Mouse (Mus musculus) MEL (cell line): ENCODE measurements at regions not wholly inside any gene's neighbourhood (a gene's known extent, or its start where the extent isn't known, plus 50 kb on each side); places are given as distances from the start of the nearest gene placed in this dataset.

Source experiments
- DNase-seq: peaks from one replicate; pipeline ENCODE4 v3.0.0; 2011; ENCODE audit warnings: low read depth, low spot score
- H3K27ac ChIP-seq: 2 replicates; pipeline ENCODE4 v1.5.1; 2012; ENCODE audit warnings: low read depth, mild to moderate bottlenecking, control low read depth, low read length, moderate library complexity; ENCODE audit not compliant: control insufficient read depth
- H3K27me3 ChIP-seq, 2 experiments: fragments of 150-350 bp in 1 of 2; sonication (generic) in 1 of 2; 2 replicates each; pipeline ENCODE4 v1.6.1; 2012; ENCODE audit warnings: low read length in 2 of 2, mild to moderate bottlenecking in 2 of 2, improper control_type of control experiment in 1 of 2, moderate library complexity in 1 of 2; ENCODE audit not compliant: insufficient read depth in 2 of 2, control insufficient read depth in 1 of 2
- H3K36me3 ChIP-seq, 2 experiments: 2 replicates each; pipeline ENCODE4 v1.6.1; 2012 to 2014; ENCODE audit warnings: low read length in 2 of 2, improper control_type of control experiment in 1 of 2, inconsistent platforms in 1 of 2, mild to moderate bottlenecking in 1 of 2; ENCODE audit not compliant: insufficient read depth in 2 of 2, control insufficient read depth in 1 of 2
- H3K4me1 ChIP-seq, 2 experiments: fragments of 150-350 bp in 1 of 2; sonication (generic) in 1 of 2; 2 replicates each; pipeline ENCODE4 v1.6.1; 2012; ENCODE audit warnings: low read length in 2 of 2, improper control_type of control experiment in 1 of 2, mild to moderate bottlenecking in 1 of 2; ENCODE audit not compliant: insufficient read depth in 2 of 2, control insufficient read depth in 1 of 2
- H3K4me3 ChIP-seq, 2 experiments: fragments of 150-350 bp in 1 of 2; sonication (generic) in 1 of 2; 2 replicates each; pipeline ENCODE4 v1.5.1; 2012; ENCODE audit warnings: low read depth in 2 of 2, low read length in 2 of 2, mild to moderate bottlenecking in 2 of 2, moderate library complexity in 2 of 2, control low read depth in 1 of 2, improper control_type of control experiment in 1 of 2; ENCODE audit not compliant: control insufficient read depth in 1 of 2, insufficient read depth in 1 of 2
- H3K79me2 ChIP-seq: 2 replicates; pipeline ENCODE4 v1.6.1; 2012; ENCODE audit warnings: mild to moderate bottlenecking, low read length, moderate library complexity; ENCODE audit not compliant: control insufficient read depth, poor library complexity, insufficient read depth
- H3K9ac ChIP-seq: 2 replicates; pipeline ENCODE4 v1.6.1; 2012; ENCODE audit warnings: low read depth, mild to moderate bottlenecking, control low read depth, low read length, moderate library complexity; ENCODE audit not compliant: control insufficient read depth, poor library complexity, severe bottlenecking
- H3K9me3 ChIP-seq: fragments of 150-350 bp; sonication (generic); replicated peaks from 2 replicates; pipeline ENCODE4 v1.6.1; 2012; ENCODE audit warnings: mild to moderate bottlenecking, low read length, improper control_type of control experiment, moderate library complexity; ENCODE audit not compliant: insufficient read depth
- CHD1 ChIP-seq: IDR thresholded peaks from 2 replicates; pipeline ENCODE4 v1.6.1; 2012; ENCODE audit warnings: low read depth, mild to moderate bottlenecking, inconsistent platforms, low read length, improper control_type of control experiment
- CHD2 ChIP-seq: IDR thresholded peaks from 2 replicates; pipeline ENCODE4 v1.6.1; 2011; ENCODE audit warnings: low read length, improper control_type of control experiment
- ELF1 ChIP-seq: IDR thresholded peaks from 2 replicates; pipeline ENCODE4 v1.6.1; 2014; ENCODE audit warnings: low read depth, mild to moderate bottlenecking, inconsistent platforms, low read length, improper control_type of control experiment, moderate library complexity
- EP300 ChIP-seq, 2 experiments: IDR thresholded peaks; 2 replicates each; pipeline ENCODE4 v1.6.1; 2011; ENCODE audit warnings: improper control_type of control experiment in 2 of 2, low read length in 2 of 2, low read depth in 1 of 2, mild to moderate bottlenecking in 1 of 2
- ETS1 ChIP-seq: IDR thresholded peaks from 2 replicates; pipeline ENCODE4 v1.6.1; 2012; ENCODE audit warnings: low read depth, mild to moderate bottlenecking, inconsistent platforms, low read length, improper control_type of control experiment, moderate library complexity
- GATA1 ChIP-seq: IDR thresholded peaks from 2 replicates; pipeline ENCODE4 v1.6.1; 2011; ENCODE audit warnings: low read depth, low read length, improper control_type of control experiment
- HCFC1 ChIP-seq: IDR thresholded peaks from 2 replicates; pipeline ENCODE4 v1.6.1; 2012; ENCODE audit warnings: low read depth, mild to moderate bottlenecking, inconsistent platforms, low read length, improper control_type of control experiment, moderate library complexity
- JUND ChIP-seq: IDR thresholded peaks from 2 replicates; pipeline ENCODE4 v1.6.1; 2011; ENCODE audit warnings: low read depth, mild to moderate bottlenecking, improper control_type of control experiment, low read length
- MEF2A ChIP-seq: IDR thresholded peaks from 2 replicates; pipeline ENCODE4 v1.6.1; 2014; ENCODE audit warnings: low read depth, mild to moderate bottlenecking, inconsistent platforms, low read length, improper control_type of control experiment; ENCODE audit not compliant: poor library complexity, insufficient replicate concordance, severe bottlenecking; ENCODE audit errors: extremely low read depth
- MXI1 ChIP-seq: IDR thresholded peaks from 2 replicates; pipeline ENCODE4 v1.6.1; 2011; ENCODE audit warnings: mild to moderate bottlenecking, low read depth, low read length, improper control_type of control experiment
- MYC ChIP-seq: IDR thresholded peaks from 2 replicates; pipeline ENCODE4 v1.6.1; 2011; ENCODE audit warnings: low read depth, mild to moderate bottlenecking, low read length, improper control_type of control experiment, moderate library complexity
- NELFE ChIP-seq: IDR thresholded peaks from 2 replicates; pipeline ENCODE4 v1.6.1; 2011; ENCODE audit warnings: low read depth, low read length, improper control_type of control experiment
- POLR2A ChIP-seq, 2 experiments: IDR thresholded peaks; 2 replicates each; pipeline ENCODE4 v1.6.1; 2011 to 2012; ENCODE audit warnings: low read length in 2 of 2, mild to moderate bottlenecking in 2 of 2, control low read depth in 1 of 2, improper control_type of control experiment in 1 of 2, low read depth in 1 of 2, moderate library complexity in 1 of 2; ENCODE audit not compliant: control insufficient read depth in 1 of 2, insufficient read depth in 1 of 2, poor library complexity in 1 of 2
- POLR2AphosphoS2 ChIP-seq: IDR thresholded peaks from 2 replicates; pipeline ENCODE4 v1.6.1; 2011; ENCODE audit warnings: low read length, improper control_type of control experiment
- SIN3A ChIP-seq: IDR thresholded peaks from 2 replicates; pipeline ENCODE4 v1.6.1; 2012; ENCODE audit warnings: low read length, improper control_type of control experiment, inconsistent platforms
- TBP ChIP-seq: IDR thresholded peaks from 2 replicates; pipeline ENCODE4 v1.8.0; 2011; ENCODE audit warnings: low read depth, low read length, improper control_type of control experiment
- TCF12 ChIP-seq: IDR thresholded peaks from 2 replicates; pipeline ENCODE4 v1.6.1; 2014; ENCODE audit warnings: low read depth, mild to moderate bottlenecking, inconsistent platforms, low read length, improper control_type of control experiment, moderate library complexity
- USF2 ChIP-seq, 2 experiments: IDR thresholded peaks; 2 replicates each; pipeline ENCODE4 v1.6.1; 2011 to 2012; ENCODE audit warnings: improper control_type of control experiment in 2 of 2, low read length in 2 of 2, borderline replicate concordance in 1 of 2, inconsistent platforms in 1 of 2, low read depth in 1 of 2, mild to moderate bottlenecking in 1 of 2; ENCODE audit not compliant: insufficient read depth in 1 of 2
- ZC3H11A ChIP-seq: IDR thresholded peaks from 2 replicates; pipeline ENCODE4 v1.6.1; 2012; ENCODE audit warnings: low read depth, mild to moderate bottlenecking, inconsistent platforms, low read length, improper control_type of control experiment
- ZMIZ1 ChIP-seq: IDR thresholded peaks from 2 replicates; pipeline ENCODE4 v1.6.1; 2012; ENCODE audit warnings: low read depth, mild to moderate bottlenecking, inconsistent platforms, low read length, improper control_type of control experiment, moderate library complexity

DNA sequence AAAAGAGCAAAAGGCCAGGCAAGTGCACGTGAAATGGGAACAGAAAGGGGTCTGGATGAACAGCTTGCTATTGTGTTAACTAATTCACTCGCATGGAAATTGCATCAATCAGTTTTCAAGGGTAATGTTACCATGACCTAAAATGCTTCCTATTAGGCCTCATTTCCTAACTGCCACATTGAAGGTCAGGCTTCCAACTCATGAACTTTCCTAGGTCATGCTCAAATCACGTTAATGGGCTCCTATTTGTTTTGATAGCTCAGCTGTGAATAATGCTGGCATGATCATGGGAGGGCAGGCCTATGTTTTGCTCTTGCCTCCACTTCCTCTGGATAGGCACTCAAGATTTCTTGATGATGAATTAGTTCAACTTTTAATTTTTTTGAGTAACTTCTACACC, 293.4 kb upstream of the Nrip1 start:
- no peaks in the 10 kb centered on the region for H3K4me1 ChIP-seq
- no peaks in the 10 kb centered on the region for H3K36me3 ChIP-seq
- no peak for TF ChIP-seq CHD2
- no peak for TF ChIP-seq GATA1
- TF ChIP-seq HCFC1, result no peak
- no peak for TF ChIP-seq POLR2AphosphoS2
- TF ChIP-seq EP300 (IDR thresholded peaks at IDR 0.05; ENCODE audit: low read depth in 1 of 2, low read length in 2 of 2), result no peak
- no peak for TF ChIP-seq MEF2A
- TF ChIP-seq POLR2A (IDR thresholded peaks at IDR 0.05; ENCODE audit: control insufficient read depth in 1 of 2, insufficient read depth in 1 of 2, low read depth in 1 of 2, low read length in 2 of 2, poor library complexity in 1 of 2), result no peak
- no peak for TF ChIP-seq TBP
- no peak for TF ChIP-seq ZC3H11A
- TF ChIP-seq SIN3A, result no peak
- no peak for TF ChIP-seq ETS1
- TF ChIP-seq MXI1, result no peak
- TF ChIP-seq JUND, result no peak
- TF ChIP-seq TCF12, result no peak
- TF ChIP-seq NELFE, result no peak
- no peak for TF ChIP-seq CHD1
- no peak for TF ChIP-seq ZMIZ1
- TF ChIP-seq MYC, result no peak
- TF ChIP-seq ELF1, result no peak
- no peak for TF ChIP-seq USF2 (IDR thresholded peaks at IDR 0.05; ENCODE audit: borderline replicate concordance in 1 of 2, insufficient read depth in 1 of 2, low read depth in 1 of 2, low read length in 2 of 2)
- TF ChIP-seq, all 39 proteins: peak for 0
- no peaks in the 10 kb centered on the region for H3K79me2 ChIP-seq
- no peaks in the 10 kb centered on the region for H3K9me3 ChIP-seq
- no peaks in the 10 kb centered on the region; a peak in 2 of 4 replicates for H3K27me3 ChIP-seq
- H3K4me3 ChIP-seq, result no peak overlapping the region
- no peak for DNase-seq
- no peak overlapping the region for H3K9ac ChIP-seq
- no peak overlapping the region for H3K27ac ChIP-seq

GRCm38 (mm10) chr16:76655106-76655505, 281.5 kb upstream of the Nrip1 start:
- Histone ChIP-seq H3K27ac (no peak overlapping the region), H3K9me3 (no peaks in the 10 kb centered on the region), H3K4me3 (no peak overlapping the region), H3K27me3 (peaks cover 2 to 5% of the 10 kb centered on the region in 2 experiments; a peak in 3 of 4 replicates), H3K36me3 (no peaks in the 10 kb centered on the region), H3K9ac (no peak overlapping the region)
- DNase-seq, result no peak
- no peak for TF ChIP-seq MEF2A
- TF ChIP-seq GATA1, result no peak
- TF ChIP-seq, all 39 proteins: peak for 0
- Histone ChIP-seq H3K4me1 (no peaks in the 10 kb centered on the region), H3K79me2 (no peaks in the 10 kb centered on the region)
